Mouse (Mus musculus): Measurements from ENCODE around the gene Ptprk. TPM values are rescaled to one million over a fixed set of nuclear protein-coding genes. Genes with fewer than 3 reads are reported as not detected.
A peak's percentile ranks its signal among the peaks of the same experiment; 100 is the strongest.

Ptprk gene
- polyA plus RNA-seq, 1 experiment from 2014 or later, result 37.8 TPM

- Histone ChIP-seq H3K4me2 (no peak overlapping the region), H3K27me3 (no peaks in the 10 kb centered on the region), H3K9me3 (replicated peaks) (no peaks in the 10 kb centered on the region), H3K36me3 (no peaks in the 10 kb centered on the region), H3K9ac (no peak overlapping the region), H3K4me3 (replicated peaks) (no peak overlapping the region), H3K4me1 (peaks cover 8% of the 10 kb centered on the region), H3K27ac (no peak overlapping the region)
- no peak for ATAC-seq (replicated peaks; ENCODE audit: low FRiP score)
These were observed 86.7 kb downstream of the Ptprk start for GRCm38 (mm10) chr10:28161306-28161705.

- Histone ChIP-seq H3K27me3 (no peaks in the 10 kb centered on the region), H3K9me3 (replicated peaks) (no peaks in the 10 kb centered on the region), H3K4me1 (peaks cover 18% of the 10 kb centered on the region), H3K27ac (no peak overlapping the region), H3K36me3 (no peaks in the 10 kb centered on the region), H3K4me2 (no peak overlapping the region), H3K4me3 (replicated peaks) (no peak overlapping the region), H3K9ac (no peak overlapping the region)
- no peak for ATAC-seq (replicated peaks; ENCODE audit: low FRiP score)
These were observed 89.6 kb downstream of the Ptprk start for GRCm38 (mm10) chr10:28164250-28164649.

DNA sequence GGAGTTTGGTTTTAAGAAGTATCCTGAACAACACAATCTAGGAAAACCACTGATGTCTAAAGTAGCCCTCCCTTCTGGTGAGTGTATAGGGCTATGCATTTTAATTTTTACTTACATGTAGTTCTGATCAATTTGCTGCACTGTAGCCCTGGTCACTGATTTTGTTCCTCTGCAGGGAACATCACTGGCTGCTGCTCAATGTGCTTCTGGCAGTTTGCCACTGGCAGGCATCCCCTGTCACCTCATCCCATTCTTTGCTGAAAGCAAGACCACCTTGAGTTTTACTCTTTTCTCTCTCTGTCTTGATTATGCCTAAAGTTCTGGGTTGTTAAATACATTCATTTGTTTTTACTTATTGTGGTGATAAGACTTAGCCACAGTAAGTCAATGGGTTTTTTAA, 90.1 kb downstream of the Ptprk start:
- H3K4me2 ChIP-seq, result no peak overlapping the region
- peaks cover 18% of the 10 kb centered on the region for H3K4me1 ChIP-seq
- no peaks in the 10 kb centered on the region for H3K9me3 ChIP-seq (replicated peaks)
- H3K27ac ChIP-seq, result no peak overlapping the region
- no peak overlapping the region for H3K9ac ChIP-seq
- no peak for ATAC-seq (replicated peaks; ENCODE audit: low FRiP score)
- no peaks in the 10 kb centered on the region for H3K27me3 ChIP-seq
- H3K36me3 ChIP-seq, result no peaks in the 10 kb centered on the region
- no peak overlapping the region for H3K4me3 ChIP-seq (replicated peaks)

DNA sequence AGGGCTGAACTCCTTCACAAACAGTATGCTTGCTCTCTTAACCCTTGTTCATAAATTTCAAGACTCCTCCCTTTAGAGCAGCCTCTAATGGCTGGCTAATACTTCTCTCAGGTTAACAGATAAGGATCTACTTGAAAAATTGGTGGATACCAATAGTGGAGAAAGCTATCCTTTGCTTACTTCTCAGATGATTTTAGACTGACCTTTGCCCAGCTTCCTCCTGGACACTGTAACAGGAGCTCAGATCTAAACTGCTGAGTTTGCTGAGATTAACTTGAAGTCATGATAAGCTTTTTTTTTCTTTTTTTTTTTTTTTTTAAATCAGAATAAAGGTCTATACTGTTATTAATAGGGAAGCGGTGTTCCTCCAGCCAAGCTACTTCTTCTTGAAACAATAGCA, 92.0 kb downstream of the Ptprk start:
- ATAC-seq (replicated peaks; ENCODE audit: low FRiP score), result no peak
- WGBS, result 73% methylated on average over 1 of the region's 1 CpGs
- peaks cover 18% of the 10 kb centered on the region for H3K4me1 ChIP-seq
- no peaks in the 10 kb centered on the region for H3K9me3 ChIP-seq (replicated peaks)
- H3K27ac ChIP-seq, result no peak overlapping the region
- no peak overlapping the region for H3K4me2 ChIP-seq
- H3K4me3 ChIP-seq (replicated peaks), result no peak overlapping the region
- no peaks in the 10 kb centered on the region for H3K27me3 ChIP-seq
- H3K36me3 ChIP-seq, result no peaks in the 10 kb centered on the region
- H3K9ac ChIP-seq, result no peak overlapping the region

GRCm38 (mm10) chr10:28167097-28167496, 92.5 kb downstream of the Ptprk start:
- Histone ChIP-seq H3K9me3 (replicated peaks) (no peaks in the 10 kb centered on the region), H3K4me3 (replicated peaks) (no peak overlapping the region), H3K27ac (no peak overlapping the region), H3K36me3 (no peaks in the 10 kb centered on the region), H3K4me1 (peaks cover 18% of the 10 kb centered on the region), H3K9ac (no peak overlapping the region), H3K27me3 (no peaks in the 10 kb centered on the region), H3K4me2 (no peak overlapping the region)
- ATAC-seq (replicated peaks; ENCODE audit: low FRiP score), result 0 out of 2 replicates have a peak, but pooled peaks have one; percentile 46
- 47% methylated on average over 2 of the region's 2 CpGs for WGBS

DNA sequence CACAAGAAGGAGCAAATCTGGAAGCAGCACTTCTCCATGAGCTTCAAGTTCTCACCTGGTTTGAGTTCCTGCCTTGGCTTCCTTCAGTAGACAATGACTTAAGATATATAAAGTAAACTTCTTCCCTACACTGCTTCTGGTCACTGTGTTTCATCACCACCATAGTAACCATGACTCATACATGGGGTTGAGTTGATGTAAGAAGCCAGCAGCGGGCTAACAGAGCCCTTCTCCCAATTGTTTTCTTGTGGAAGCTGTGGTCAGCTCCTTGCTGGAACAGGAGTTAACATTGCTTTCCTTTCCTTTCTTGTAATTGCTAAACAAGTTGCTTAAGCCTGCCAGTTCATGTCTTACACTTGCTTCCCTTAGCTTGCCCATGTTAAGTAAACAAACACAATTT, 96.6 kb downstream of the Ptprk start:
- H3K36me3 ChIP-seq, result no peaks in the 10 kb centered on the region
- H3K27ac ChIP-seq, result no peak overlapping the region
- peaks cover 11% of the 10 kb centered on the region; the same call in 1 of the 2 replicates for H3K4me1 ChIP-seq
- no peak overlapping the region for H3K4me2 ChIP-seq
- H3K4me3 ChIP-seq (replicated peaks), result no peak overlapping the region
- no peak for ATAC-seq (replicated peaks; ENCODE audit: low FRiP score)
- H3K9me3 ChIP-seq (replicated peaks), result no peaks in the 10 kb centered on the region
- H3K27me3 ChIP-seq, result no peaks in the 10 kb centered on the region
- no peak overlapping the region for H3K9ac ChIP-seq
- WGBS, result 81% methylated on average over 1 of the region's 1 CpGs

- no peaks in the 10 kb centered on the region for H3K27me3 ChIP-seq
- no peak overlapping the region for H3K4me2 ChIP-seq
- no peak overlapping the region for H3K27ac ChIP-seq
- ATAC-seq (replicated peaks; ENCODE audit: low FRiP score), result no peak
- WGBS, result 72% methylated on average over 4 of the region's 4 CpGs
- no peaks in the 10 kb centered on the region for H3K4me1 ChIP-seq
- H3K4me3 ChIP-seq (replicated peaks), result no peak overlapping the region
- no peaks in the 10 kb centered on the region for H3K9me3 ChIP-seq (replicated peaks)
- H3K9ac ChIP-seq, result no peak overlapping the region
- H3K36me3 ChIP-seq, result no peaks in the 10 kb centered on the region
These were observed 104.3 kb downstream of the Ptprk start for GRCm38 (mm10) chr10:28178876-28179275.

GRCm38 (mm10) chr10:28182081-28182480, 107.5 kb downstream of the Ptprk start:
- WGBS, result 82% methylated on average over 3 of the region's 3 CpGs
- ATAC-seq (replicated peaks; ENCODE audit: low FRiP score), result no peak

GRCm38 (mm10) chr10:28184675-28185074, 110.1 kb downstream of the Ptprk start:
- 75% methylated on average over 6 of the region's 6 CpGs for WGBS
- Histone ChIP-seq H3K9me3 (replicated peaks) (no peaks in the 10 kb centered on the region), H3K36me3 (no peaks in the 10 kb centered on the region), H3K4me1 (0 out of 2 replicates have a peak, but pooled peaks cover 5% of the 10 kb centered on the region), H3K4me2 (no peak overlapping the region), H3K4me3 (replicated peaks) (no peak overlapping the region), H3K27me3 (no peaks in the 10 kb centered on the region), H3K27ac (no peak overlapping the region), H3K9ac (no peak overlapping the region)
- no peak for ATAC-seq (replicated peaks; ENCODE audit: low FRiP score)

More at GRCm38 (mm10) chr10:28182081-28182480, 107.5 kb downstream of the Ptprk start:
- no peak overlapping the region for H3K4me2 ChIP-seq
- H3K4me1 ChIP-seq, result 0 out of 2 replicates have a peak, but pooled peaks cover 3% of the 10 kb centered on the region
- no peaks in the 10 kb centered on the region for H3K9me3 ChIP-seq (replicated peaks)
- no peak overlapping the region for H3K4me3 ChIP-seq (replicated peaks)
- H3K36me3 ChIP-seq, result no peaks in the 10 kb centered on the region
- H3K27ac ChIP-seq, result no peak overlapping the region
- no peaks in the 10 kb centered on the region for H3K27me3 ChIP-seq
- H3K9ac ChIP-seq, result no peak overlapping the region

GRCm38 (mm10) chr10:28185326-28185725, 110.7 kb downstream of the Ptprk start:
- Histone ChIP-seq H3K36me3 (no peaks in the 10 kb centered on the region), H3K4me2 (no peak overlapping the region), H3K27me3 (no peaks in the 10 kb centered on the region), H3K27ac (no peak overlapping the region), H3K4me3 (replicated peaks) (no peak overlapping the region), H3K9me3 (replicated peaks) (no peaks in the 10 kb centered on the region), H3K9ac (no peak overlapping the region), H3K4me1 (0 out of 2 replicates have a peak, but pooled peaks cover 5% of the 10 kb centered on the region)
- ATAC-seq (replicated peaks; ENCODE audit: low FRiP score), result no peak
- 50% methylated on average over 4 of the region's 4 CpGs for WGBS

DNA sequence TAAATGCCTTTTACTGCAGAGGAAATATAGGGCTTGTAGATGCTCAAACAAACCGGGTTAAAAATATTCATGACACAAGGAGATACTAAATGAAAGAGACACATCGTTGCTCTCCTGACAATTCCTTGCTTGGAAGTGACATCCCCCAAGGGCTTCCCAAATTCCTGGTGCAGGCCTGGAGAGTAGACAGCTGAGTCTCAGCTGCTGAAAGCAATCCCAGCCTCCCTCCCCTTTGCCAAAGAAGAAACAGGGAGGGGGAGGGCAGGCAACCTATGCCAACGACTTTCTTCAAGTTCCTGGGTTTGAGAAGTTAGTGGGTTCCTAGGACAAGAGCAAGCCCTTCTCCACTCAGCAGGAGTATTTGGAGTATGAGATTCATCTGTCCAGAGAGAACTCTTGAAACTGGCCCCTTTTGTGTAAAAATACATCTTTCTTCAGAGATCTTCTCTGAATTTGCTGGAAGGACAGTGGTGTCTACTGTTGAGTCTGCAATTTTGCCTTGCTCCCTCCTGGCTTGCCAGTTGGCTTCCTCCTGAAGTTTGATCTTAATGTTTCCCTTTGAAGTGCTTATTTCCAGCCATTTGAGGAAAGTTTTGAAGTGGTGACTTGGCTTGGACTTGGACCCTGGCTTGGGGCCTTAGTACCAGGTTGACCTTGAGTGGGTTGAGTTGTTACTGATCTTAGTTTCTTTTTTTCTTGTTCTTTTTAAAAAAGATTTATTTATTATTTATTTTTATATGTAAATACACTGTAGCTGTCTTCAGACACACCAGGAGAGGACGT, 111.6 kb downstream of the Ptprk start:
- 57% methylated on average over 4 of the region's 4 CpGs for WGBS
- H3K9ac ChIP-seq, result no peak overlapping the region

DNA sequence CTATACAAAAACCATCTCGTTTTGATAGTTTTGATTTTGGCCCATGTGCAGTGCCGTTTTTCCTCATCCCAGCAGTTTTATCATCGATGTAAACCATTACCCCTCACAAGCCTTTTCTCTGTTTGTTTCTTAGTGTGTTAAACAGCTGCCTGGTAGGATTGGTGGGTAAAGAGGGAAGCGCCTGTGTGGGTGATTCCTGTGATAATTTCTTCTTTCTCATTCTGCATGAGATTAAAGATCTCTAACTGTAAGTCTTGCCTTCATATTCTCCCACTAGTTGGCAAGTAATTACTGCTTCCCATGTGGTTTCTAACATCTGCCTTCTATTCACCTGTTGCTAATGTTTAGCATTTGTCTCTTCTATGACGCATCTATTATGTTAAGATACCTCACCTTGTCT, 116.8 kb downstream of the Ptprk start:
- no peaks in the 10 kb centered on the region for H3K27me3 ChIP-seq
- ATAC-seq (replicated peaks; ENCODE audit: low FRiP score), result no peak
- no peak overlapping the region for H3K9ac ChIP-seq
- H3K4me2 ChIP-seq, result no peak overlapping the region
- no peaks in the 10 kb centered on the region for H3K9me3 ChIP-seq (replicated peaks)
- 0 out of 2 replicates have a peak, but pooled peaks cover 2% of the 10 kb centered on the region for H3K4me1 ChIP-seq
- H3K4me3 ChIP-seq (replicated peaks), result no peak overlapping the region
- no peaks in the 10 kb centered on the region for H3K36me3 ChIP-seq
- WGBS, result 87% methylated on average over 5 of the region's 5 CpGs
- H3K27ac ChIP-seq, result no peak overlapping the region

More for the DNA sequence above, 111.6 kb downstream of the Ptprk start:
- Histone ChIP-seq H3K27me3 (no peaks in the 10 kb centered on the region), H3K9me3 (replicated peaks) (no peaks in the 10 kb centered on the region), H3K4me3 (replicated peaks) (no peak overlapping the region), H3K27ac (no peak overlapping the region), H3K36me3 (no peaks in the 10 kb centered on the region), H3K4me1 (0 out of 2 replicates have a peak, but pooled peaks cover 5% of the 10 kb centered on the region), H3K4me2 (no peak overlapping the region)
- no peak for ATAC-seq (replicated peaks; ENCODE audit: low FRiP score)

- 75% methylated on average over 5 of the region's 5 CpGs for WGBS
- H3K27ac ChIP-seq, result no peak overlapping the region
- no peak for ATAC-seq (replicated peaks; ENCODE audit: low FRiP score)
- no peaks in the 10 kb centered on the region for H3K36me3 ChIP-seq
- H3K9me3 ChIP-seq (replicated peaks), result no peaks in the 10 kb centered on the region
- H3K4me3 ChIP-seq (replicated peaks), result no peak overlapping the region
- H3K27me3 ChIP-seq, result no peaks in the 10 kb centered on the region
- H3K4me2 ChIP-seq, result no peak overlapping the region
- H3K4me1 ChIP-seq, result no peaks in the 10 kb centered on the region
- no peak overlapping the region for H3K9ac ChIP-seq
These were observed 119.0 kb downstream of the Ptprk start for GRCm38 (mm10) chr10:28193630-28194029.
